Mouse (Mus musculus) urinary bladder, adult 18-20 months (tissue): ENCODE results near the gene Gm49450.
A peak's percentile ranks its signal among the peaks of the same experiment; 100 is the strongest.
"Not testable (repeated sequence)": the region's sequence is repeated elsewhere in the genome, so short reads cannot be mapped to it uniquely, and the experiment has no call there.

Source experiments
- DNase-seq, 2 experiments: peaks; one replicate each; pipeline ENCODE4 v3.0.0; 2022; ENCODE audit warnings: low spot score in 2 of 2, mixed read lengths in 2 of 2

The Gm49450 gene

DNA sequence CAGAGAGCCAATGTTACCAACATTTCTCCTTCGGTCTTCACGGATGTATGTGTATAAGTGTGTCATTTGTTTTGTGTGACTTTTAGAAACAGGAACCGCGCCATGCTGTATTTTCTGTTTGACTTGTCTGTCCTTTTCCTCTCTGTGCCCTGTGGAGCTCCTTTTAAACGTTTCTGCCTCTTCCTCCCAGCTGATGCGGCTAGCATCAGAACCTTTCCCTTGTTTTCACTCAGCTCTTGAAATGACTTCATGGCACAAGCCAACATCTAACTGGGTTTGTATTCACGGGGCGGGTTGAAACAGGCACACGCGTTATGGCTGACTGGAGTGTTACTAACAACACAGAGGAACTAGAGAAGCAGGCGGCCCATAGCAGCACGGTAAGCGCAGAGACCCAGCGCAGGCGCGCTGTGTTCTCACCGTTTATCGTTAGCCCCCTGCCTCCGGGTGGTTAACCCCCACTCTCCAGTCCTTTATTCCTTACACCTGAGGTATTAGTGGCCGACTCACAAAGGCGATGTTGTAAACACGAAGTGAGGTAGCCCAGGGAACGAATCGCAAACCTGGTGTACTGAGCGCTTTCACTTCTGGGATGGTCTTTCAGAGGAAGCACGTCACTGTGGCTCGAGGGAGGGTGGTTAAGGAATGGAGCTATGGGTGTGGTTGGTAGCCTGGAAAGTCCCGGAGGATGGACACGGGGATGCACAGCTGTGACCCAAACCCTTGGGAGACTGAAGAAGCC is 32.1 kb upstream of the Gm49450 start:
- peak; percentile 69 to 78 for DNase-seq

DNA sequence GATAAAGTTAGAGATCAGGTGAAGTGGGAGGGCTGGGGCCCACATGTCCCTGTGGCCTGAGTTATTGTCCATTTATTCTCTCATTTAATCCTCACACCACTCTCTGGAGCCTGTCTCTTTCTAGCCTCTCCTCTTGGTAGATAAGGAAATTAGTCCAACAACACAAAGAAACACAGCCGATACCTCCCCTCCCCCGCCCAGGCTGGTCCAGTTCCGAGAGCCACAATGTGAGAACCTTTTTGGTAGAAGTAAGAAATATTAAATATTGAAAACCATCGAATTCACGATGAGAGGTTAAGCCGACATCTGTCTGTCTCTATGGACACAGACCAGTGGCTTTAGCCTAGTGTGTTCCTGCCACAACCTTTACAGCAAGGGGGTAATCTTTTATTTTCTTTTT is 31.3 kb upstream of the Gm49450 start:
- DNase-seq = no peak

DNA sequence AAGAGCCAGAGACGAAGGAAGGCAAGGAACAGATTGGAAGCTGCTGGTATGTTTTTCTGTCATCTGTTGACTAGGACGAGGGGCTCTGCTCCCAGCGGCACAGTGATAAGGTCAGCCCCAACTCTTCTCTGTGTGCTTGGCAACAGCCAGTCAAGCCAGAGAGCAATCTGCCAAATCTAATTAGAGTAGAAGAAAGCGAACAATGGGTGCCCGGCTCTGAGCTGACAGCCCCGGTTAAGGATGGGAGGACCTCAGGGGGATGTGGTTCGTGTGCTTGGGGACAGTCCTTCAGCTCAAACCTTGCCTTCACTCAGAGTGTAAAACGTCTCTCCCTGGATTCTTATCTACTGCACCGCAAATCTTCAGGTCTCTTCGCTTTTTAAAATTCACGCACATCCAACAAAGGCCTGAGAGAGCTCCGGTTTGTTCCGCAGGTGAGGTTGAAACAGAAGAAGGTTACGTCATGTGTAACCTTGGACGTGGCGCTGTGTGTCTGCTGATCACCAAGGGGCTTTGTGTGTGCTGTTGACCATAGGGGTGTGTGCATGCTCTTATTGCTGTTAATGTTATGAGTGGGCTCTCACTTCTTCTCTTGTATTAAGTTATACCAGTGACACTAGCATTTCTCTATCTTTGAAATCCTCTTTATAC is 30.2 kb upstream of the Gm49450 start:
- no peak for DNase-seq

DNA sequence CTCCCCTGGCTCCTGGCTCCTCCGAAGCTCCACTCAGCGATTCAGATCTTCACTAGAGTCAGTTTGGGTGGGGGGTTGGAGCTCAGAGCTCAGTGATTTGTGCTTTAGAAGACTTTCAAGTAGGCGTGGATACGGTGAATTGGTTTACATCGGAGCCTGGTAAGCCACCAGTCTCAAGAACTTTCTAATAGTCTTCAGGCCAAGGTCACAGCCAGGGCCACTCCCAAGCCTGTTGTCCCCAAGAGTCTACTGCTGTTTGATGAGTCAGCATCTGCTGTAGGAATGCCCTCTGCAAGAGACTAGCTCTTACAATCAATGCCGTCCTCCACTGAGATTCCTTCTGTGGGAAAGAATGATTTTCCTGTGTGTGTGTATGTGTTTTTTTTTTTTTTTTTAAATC is 28.7 kb upstream of the Gm49450 start:
- DNase-seq = no peak

DNA sequence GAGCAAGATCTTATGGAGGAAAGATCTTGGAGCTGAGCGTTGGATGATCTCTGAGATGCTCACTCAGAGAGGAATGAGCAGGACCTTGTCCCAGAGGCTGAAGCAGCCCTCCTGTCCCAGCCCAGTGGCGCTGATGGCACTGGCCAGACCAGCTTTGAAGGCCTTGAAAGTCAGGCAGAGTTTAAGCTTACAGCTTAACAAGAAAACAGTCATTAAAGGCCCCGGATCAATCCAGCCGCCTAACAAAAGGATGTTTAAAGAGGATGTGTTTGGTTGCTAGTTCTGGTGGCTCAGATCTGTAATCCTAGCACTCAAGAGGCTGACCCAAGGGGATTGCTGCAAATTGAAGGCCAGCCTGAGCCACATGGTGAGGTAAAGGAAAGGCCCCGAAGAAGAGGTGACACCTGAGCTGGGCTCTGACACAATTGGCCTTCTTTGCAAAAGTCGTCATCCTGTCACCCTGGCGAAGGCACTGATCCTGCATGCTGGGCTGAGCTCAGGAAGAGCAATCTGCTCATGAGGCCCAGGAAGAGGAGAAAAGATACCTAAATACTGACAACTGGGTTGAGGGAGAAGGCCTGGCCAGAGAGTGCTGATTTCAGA is 26.8 kb upstream of the Gm49450 start:
- DNase-seq = no peak

DNA sequence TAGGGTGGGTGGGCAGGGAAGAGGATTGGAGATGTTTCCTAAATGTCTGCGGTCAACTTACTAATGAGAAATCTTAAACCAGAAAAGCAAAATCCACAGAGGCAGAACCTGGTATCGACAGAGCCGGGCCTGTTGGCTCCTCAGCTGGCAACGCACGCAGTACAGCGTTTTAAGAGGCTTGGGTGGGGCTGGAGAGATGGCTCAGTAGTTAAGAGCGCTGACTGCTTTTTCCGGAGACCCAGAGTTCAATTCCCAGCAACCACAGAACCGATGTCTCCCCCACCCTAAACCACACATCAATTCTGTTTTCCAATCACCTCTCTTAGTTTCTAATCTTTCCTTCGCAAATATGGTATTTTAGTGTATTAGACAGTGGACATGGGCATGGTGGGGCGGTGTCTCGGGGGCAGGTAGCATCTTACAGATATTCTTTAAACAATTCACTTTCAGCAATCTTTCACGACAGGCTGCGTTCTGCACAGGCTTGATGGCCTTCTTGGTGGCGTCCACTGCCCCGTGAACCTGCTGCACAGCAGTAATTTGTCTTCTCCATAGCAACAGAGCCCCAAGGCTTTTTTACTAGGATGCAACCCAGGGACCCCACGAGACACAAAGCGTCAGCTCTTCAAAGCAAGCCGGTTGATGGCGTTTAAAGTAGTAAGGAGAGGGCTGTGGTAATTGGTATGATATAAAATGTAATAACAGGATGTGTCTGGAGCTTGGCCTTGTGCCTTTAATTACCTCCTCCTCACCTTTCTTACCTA is 25.2 kb upstream of the Gm49450 start:
- no peak for DNase-seq

DNA sequence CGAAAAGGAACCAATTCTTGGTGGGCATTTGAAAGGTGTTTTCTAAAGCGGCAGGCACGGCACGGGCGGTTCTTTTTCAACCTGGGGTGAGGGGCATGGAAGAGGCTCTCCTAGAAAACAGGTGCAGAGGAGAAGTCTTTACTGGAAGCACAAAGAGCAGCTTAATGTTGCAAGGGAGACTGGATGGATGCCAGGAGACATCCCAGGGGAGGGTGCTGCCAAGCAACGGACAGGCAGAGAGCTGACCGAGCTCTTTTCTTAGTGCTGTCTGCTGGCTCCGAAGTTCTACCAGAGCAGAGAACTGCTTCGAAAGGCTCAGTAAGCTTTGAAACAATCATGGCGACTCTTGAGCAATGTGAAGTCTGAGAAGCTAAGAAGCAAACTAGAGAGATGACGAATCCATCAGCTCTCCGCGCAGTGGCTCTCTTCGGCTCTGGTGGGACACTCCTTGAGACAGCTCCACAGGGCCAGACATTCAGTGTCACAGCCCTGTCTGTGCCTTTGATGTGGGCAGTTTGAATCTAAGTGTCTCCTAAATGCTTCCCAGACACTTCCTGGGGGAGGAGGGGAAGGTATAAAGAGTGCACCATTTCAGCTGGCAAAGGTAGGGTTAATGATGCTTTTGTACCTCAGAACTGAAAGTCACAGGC is 24.5 kb upstream of the Gm49450 start:
- DNase-seq = peak in 1 of 2 experiments; percentile 62

DNA sequence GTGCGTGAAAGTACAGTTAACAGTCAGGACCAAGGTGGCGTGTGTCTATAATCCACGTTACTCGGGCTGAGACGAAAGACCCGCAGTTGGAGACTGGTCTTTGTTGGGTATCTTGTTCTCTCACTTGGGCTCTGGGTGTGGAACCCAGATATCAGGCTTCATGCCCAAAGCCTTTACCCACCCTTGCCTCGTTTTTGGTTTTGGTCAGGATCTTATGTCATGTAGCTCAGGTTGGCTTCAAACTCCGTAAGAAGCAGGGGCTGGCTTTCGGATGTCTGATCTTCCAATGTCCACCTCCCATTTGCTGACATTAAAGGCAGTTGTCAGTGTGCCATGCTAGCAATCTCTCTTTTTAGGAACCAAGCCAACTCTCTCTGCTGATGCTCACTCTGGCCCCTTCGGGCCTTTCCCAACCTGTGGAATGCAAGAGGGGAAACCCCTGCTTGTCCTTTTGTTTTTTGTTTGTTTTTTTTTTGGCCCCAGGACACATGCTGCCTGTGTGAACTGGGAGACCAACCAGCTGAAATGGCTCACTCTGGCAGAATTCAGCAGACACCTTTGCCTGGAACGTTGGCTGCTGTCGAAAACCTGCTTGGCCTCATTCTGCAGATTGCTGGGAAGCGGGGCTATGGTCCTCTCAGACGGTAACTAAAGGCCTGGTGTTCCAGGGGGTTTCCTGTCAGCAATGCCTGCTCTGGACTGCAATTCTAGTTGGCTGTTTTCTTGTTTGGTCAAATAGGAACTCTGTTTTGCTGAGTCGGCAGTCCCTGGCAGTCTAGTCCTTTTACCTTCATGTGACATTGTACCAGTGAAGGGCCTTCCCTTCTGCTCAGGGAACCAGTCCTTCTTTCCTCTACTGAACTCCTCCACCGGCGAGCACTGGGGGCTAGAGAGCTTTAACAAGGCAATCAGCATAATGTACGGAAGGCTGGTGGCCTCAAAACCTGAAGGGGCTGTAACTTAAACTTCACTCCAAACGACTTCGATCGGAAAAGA is 23.7 kb upstream of the Gm49450 start:
- DNase-seq = no peak

DNA sequence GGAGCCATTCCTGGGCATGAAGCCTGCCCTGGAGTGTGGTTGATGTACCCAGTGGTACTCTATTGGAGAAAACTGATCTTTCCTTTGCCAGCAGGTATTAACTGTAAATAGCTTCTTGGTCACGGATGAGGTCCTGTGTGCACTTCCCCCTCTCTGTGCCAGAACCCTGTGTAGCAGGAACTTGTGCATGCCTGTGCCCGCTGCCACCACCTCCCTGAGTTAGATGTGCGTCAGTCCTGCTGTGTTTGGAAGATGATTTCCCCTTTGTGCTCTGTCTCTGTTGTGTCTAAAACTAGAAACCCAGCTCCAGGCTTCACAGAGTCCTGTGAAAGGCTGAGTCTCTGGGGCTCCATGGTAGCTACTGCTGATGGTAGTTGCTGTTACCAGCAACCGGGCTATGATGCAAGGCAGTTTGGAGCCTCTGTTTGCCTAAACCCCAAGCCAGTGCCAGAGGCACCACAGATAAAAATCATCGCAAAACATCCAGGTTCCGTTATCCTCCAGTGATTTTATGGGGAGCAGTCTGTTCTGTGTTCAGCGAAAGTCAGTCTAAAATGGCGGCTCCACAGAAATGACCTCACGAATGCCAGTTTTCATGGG is 19.8 kb upstream of the Gm49450 start:
- no peak for DNase-seq

DNA sequence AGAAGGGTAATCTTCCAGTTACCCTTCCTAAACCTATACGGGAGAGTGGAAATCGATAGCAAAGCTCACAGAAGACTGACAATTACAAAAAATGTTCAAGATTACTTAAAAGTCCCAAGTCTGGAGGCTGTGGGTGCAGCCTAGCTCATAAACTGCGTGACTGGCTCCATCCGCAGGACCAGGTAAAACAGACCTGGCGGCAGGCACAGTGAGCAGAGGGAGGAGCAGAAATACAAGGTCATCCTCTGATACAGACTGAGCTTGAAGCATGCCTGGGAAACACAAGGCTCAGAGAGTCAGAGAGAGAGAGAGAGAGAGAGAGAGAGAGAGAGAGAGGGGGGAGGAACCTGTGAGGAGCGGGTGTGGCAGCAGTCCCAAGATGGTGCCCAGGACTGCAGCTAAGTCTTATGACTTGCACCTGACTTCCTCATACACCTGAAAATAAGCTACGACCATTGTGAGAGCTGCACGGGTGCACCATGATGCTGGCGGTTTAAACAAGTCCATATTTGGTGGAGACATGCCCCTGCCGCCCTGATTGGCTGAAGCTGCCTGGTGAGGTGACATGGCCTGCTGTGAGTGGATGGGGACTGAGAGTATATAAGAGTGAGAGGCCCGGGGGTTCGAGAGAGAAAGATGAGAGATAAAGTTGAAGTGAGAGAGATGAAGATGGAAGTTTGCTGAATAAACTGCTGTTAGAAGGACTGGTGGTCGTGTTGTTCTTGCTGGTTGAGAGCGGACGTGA is 18.4 kb upstream of the Gm49450 start:
- DNase-seq = not testable (repeated sequence)

DNA sequence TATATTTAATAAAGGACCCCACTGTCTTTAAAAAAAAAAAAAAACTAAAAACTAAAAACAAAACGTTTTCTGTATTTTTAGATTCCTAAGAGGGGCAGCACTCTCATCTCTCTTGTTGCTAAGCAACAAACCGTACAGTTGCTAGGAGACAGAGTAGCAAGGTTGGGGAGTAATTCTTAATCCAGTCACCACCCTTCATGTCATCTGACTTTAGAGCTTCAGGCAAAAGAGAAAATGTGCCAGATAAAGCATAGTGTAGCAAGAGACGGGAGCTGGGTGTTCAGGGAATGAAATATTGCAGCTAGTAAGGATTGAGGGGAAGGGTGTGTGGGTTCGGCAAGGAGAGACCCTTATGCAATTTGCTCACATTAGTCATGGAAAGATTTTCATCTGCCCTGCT is 17.8 kb upstream of the Gm49450 start:
- DNase-seq = no peak

DNA sequence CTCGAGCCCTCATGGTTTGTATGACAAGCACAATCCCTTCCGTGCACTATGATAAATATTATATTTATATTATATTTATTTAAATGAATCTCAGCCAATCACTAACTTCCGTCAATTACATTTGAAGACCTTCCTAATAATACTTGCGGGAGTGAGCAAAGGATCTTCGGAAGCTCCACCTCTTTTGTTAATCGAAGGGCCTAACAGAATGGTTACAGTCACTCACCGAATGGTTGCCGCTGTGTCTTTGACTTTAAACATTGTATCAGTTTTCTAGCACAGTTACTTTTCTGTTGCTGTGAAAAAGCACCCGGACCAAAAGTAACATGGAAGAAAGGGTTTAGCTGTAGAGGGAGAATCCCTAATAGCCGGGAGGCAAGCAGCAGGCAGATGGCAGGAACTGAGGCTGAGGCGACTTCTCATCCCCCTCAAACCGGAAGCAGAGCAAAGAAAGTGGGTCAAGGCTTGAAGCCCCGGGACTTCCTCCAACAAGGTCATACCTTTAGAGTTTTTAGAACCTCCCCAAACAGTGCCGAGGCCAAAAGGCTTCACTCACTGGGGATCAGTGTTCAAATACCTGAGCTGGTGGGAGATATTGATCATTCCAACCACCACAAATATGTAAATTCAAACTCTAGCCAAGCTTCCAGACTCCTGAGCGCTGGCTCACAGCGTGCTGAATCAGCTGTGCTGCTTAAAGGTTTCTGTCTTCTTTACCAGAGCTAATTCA is 16.2 kb upstream of the Gm49450 start:
- DNase-seq = no peak

DNA sequence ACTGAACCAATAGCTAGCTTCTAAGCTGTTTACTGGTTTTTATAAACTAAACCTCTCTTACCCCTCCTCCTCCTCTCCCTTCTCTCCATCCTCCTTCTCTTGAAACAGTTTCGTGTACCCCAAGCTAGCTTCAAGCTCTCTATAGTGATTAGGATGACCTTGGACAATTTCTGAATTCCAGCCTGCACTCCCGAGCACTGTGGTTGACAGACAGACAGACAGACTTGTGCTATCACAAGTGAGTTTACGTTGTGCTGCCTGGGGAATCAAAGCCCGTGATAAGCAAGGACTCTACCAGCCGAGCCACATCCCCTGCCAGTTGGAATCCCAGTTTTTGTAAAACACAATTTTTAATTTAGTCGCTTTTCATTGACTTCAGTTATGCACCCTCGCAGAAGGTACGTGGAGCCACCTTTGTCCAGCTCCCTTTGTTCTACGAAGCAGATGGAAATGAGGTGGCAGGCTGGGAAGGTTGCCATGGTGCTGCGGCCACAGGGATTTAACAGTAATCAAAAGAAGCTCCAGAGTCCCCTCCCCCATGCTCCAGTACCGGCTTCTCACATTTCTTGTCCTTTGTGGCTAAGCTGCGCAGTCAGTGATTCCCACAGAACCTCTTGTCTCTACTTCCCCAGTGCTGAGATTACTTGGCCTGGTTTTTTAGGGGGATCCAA is 15.5 kb upstream of the Gm49450 start:
- no peak for DNase-seq

DNA sequence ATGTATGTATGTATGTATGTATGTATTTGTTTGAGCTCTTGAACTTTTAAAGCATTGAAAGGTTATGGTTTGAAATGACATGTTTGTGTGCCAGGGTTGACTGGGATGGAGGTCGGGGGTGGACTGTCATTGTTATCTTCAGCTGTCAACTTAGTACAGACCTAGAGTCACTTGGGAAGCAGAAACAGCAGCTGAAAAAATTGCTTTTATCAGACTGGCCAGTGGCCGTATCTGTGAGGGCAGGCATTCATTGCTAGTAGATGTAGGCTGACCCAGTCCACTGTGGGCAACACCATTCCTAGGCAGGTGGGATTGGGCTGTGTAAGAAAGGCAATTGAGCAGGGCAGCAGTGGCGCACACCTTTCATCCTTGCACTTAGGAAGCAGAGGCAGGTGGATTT is 6.2 kb upstream of the Gm49450 start:
- no peak for DNase-seq

DNA sequence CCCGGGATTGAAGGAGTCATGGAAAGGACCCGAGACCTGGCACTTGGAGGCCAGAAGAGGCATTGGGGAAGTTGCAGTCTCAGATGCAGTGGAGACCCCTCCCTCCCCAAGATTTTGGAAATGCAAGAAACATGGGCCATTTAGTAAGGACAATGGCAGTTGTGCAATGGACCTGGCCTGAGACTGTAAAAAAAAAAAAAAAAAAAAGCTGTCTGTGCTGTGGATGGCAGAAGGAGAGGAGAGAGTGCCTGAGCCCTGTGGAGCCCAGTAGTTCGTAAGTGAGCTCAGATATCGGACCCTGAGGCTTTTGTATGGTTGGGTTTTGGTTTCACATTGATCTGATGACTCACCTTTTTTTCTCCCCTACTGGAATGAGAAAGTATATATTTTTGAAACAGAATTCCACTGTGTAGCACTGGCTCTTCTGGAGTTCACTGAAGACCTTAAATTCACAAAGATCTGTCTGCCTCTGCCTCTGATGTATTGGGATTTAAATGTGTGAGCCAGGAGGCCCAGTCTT is 5.6 kb upstream of the Gm49450 start:
- DNase-seq = no peak

DNA sequence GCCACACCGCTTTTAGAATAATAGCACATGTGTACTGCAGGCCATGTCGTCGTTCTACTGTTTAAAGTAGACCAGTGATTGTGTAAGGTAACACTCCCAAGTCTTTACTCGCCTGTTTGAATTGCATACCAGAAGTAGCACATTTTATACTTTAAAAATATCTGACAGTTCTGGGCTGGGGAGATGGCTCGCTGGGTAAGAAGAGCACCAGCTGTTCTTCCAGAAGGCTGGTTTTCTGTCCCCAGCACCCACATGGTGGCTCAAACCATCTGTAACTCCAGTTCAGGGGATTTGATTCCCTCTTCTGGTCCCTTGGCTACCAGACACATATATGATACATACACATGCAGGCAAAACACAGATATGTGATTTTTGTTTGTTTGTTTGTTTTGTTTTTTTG is 4.1 kb upstream of the Gm49450 start:
- no peak for DNase-seq

DNA sequence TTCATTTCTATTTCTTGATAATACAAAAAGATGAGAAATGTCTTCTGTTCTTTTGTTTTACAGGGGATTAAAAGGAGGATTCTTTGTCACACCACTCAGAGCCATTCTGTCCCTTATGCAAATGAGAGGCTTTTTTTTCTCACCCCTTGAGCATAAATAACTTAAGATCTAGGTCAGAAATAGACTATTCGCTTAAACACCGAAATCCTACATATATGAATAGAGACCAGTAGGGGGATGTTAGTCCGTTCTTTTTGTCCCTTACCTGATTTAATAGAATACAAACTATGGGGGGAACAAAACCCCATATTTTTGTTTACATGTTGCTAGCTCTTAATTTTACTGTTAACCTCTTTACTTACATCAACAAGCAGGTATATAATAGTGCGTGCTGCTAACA is 2.6 kb upstream of the Gm49450 start:
- no peak for DNase-seq

DNA sequence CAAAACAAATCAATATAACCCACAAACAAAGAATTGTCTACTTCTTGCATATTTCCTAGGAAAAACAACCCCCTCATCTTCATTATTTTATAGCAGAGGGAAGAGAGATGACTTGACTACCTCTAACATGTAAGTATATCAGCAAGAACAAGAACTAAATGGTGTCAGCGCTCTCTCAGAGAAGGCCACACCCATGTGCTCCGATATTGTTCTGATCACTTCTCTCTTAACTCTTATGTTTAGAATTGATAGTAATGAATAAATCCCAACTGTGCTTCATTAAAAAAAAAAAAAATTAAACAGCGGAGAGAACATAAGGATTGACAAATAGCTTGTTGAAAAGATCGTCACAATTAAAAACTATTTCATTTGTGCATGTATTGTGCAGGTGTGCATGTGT is 2.0 kb upstream of the Gm49450 start:
- DNase-seq = no peak
